Mouse (Mus musculus): ENCODE measurements around the gene Cacna1a.
"Not testable (repeated sequence)": the region's sequence is repeated elsewhere in the genome, so short reads cannot be mapped to it uniquely, and the experiment has no call there.

Gene Cacna1a

DNA sequence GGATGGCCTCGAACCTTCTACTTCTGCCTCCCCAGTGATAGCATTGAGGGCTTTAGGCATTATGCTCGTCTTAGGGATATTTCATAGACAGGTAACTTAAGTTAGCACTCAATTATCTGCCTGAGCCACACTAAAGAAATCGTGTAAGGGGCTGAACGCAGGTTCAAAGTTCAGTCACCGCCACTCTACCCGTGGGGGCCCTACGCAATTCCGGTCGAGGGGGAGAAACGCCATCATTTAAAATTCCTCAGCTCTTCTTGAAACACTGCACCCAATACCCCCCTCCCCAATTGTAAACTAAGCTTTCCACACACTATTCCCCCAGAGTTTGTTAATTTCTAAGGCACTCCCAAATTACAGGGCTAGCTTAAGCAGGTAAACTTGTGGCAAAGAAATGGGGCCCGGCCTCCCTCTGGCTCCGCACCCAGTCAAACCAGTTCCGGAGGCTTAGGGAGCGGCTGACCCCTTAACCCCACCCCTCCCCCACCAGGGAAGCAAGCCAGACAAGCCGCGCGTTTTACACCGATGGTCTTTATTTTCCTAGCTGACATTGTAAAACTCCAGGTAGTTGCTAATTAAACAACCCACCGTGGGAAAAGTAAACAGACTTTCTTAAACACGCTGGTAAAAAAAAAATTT lies 272.7 kb downstream of the Cacna1a start:
- in situ Hi-C loops (cut with MboI) = no loop called here

DNA sequence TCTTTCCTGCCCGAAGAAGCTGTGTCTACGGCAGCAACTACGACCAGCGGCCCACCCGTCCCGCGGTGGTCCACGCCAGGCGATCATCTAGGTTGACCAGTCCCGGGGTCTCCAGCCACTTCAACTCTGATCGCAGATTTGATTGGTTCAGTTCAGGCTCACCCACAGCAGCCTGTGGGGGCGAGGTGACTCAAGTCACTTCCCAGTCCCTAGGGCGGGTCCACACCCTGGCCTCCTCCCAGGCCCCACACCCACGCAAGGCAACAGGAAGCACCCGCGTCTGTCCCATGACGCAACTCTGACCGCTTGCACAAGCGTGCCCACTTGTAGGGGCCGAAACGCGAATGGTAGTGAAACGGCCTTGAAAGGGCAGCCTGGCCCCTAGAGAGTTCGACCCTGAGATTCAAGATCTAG lies 273.2 kb downstream of the Cacna1a start:
- in situ Hi-C loops (cut with MboI) = no loop called here

DNA sequence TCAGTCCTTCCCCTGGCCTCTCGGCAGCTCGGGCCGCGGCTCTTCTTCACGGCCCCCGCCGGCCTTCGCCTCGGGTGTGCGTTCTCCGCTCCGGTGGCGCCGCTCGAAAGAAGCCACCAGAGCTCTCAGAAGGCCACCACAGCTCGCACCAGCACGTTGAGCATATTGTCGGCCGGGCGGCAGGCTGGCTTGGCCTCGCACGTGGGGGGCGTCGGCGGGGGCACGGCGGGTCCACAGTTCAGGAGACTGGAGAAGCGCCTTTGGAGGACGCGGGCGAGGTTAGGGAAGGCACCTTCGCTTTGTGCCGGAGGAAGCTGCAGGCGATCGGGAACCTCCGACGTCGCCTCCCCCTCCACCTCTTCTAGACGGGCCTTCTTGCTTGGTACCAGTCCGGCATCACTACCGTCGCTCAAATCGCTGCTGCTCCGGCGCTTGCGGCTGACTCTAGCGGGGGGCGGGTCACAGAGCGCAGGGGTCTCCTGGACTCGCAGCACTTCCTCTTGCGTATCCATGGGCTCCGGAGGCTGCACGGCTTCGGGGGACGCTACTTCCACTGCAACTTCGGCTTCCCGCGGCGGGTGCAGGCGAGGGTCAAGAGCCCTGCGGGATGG lies 273.8 kb downstream of the Cacna1a start:
- in situ Hi-C loops (cut with MboI) = no loop called here

DNA sequence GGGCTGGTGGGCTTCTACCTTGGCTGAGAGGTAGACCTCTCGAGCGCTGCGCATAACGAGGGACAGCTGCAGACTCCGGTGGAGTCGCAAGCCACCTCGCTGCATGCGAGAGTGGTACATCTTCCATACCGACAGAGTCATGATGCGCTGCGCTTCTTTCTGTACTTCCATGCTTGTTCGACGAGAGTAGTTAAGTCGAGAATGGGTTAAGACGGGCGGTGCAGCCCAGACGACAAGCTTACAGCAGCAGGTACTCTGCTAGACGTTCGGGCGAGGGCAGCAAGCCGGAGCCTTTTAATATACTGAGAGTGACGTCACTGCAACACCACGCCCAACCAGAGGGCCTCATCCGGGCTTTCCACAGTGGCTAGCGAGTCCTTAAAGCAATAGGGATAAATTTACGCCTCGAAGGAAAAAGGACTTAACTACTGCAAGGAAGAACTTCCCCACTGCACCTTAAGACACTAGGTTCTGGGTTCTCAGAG lies 274.4 kb downstream of the Cacna1a start, which contains the start of gene Ier2:
Ier2 (minus strand) TSS at position 272 of the 485 bp plus-strand sequence.
- in situ Hi-C loops (cut with MboI) = no loop called here

DNA sequence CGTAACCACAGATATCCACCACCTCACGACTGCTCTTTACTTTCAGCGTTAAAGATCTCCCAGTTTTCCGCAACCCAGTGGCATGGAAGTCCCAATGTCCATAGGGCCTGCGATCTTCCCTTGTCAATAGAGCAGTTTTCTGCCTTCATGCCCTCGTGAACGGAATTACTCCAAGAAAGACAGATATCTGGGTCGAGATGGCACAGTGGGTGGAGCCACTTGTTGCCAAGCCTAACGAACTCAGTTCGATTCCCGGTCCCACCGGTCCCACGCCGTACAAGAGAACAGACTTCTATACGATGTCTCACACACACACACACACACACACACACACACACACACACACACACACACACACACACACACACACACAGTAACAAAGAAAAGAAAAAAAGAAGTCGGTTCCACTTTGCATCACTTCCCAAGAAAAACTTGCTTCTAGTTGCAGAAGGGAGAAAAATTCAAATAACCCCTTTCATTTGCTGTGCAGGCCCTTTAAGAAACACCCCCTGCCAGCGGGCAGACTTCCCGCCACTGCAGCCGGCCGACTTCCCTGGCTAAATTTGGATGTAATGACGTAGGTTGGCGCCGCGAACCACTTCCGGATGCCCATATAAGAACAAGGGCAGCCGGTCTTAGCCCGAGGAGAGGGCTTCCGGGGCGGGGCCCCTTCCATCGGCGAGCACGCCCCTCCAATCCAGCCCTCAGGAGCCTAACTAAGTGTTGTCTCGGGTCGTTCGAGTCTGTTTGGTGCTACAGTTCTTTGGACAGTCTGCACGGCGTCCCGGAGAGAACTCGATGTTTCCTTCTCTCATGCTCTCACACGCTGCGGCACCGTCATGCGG lies 275.5 kb downstream of the Cacna1a start:
- in situ Hi-C loops (cut with MboI) = no loop called here

DNA sequence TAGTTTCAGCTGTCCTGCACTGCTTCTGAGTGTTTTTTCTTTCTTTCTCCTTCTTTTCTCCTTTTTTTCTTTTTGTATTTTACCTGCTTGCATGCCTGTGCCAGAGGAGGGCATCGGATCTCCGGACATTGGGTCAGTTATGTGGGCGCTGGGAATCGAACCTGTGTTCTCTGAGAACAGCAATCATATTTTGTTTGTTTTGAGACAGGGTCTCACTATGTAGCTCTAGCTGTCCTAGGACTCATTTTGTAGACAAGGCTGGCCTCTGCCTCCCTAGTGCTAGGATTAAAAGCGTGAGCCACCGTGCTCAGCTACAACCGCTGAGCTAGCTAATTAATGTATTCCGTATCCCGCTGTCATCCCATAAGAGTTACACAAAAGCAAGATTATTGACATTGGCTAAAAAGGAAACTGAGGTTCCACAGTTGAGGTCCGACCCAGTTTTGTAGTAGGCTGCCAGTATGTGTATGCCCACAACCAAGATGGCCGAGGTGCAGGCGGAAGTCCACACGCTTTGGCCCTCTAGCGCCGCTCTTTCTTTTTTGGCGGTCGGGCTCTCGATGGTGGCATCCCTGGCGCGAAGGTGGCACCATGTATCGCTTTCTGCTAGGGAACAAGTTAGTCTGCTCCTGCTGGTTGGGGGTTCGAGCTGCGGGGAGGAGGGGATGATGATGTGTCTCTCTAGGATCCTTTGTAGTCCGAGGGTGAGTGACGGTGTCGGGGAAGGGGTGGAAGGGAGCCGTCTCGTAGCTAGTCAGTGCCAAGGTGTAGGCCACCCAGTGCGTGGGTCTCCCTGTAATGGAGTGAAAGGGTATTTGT lies 276.5 kb downstream of the Cacna1a start:
- in situ Hi-C loops (cut with MboI) = no loop called here

DNA sequence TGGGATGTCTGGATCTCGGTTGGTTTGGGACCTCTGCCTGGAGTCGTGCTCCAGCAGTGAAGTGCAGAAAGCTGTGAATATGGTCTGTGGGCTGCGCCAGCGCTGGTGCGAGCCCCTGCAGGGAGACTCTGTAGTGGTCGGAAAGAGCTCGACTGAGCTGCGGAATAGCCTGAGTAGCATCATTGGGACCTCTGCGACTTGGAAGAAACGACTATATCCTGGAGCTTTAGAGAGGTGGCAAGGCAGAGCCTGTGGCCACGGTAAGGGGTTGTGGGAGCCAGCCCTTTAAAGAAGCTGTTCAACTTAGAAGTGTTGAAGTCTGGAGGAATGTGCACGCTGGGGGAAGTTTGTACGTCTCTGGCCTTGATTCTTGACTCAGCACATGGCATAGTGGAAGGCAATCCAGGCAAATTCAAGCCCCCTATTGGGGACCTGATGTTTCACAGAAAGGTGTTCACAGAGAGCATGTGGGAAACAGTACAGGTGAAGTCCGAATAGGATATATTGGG lies 277.2 kb downstream of the Cacna1a start:
- in situ Hi-C loops (cut with MboI) = no loop called here

DNA sequence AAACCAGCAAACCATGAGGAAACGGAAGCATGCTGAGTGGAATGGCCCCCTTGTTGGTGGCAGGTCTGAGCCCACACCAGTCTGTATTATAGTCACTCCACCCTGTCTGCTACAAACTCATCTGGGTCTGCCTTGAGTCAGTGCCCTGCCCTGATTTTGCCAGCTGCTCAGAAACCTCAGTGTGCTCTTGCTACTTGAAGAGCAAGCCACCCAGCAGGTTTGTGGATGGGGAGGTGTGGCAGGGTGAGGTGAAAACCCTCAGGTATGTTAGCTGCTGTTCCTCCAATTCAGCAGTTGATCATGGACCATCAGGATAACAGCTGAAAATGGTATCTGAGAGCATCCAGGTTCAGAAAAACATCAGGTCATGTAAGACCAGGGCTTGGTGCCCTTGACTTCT lies 279.8 kb downstream of the Cacna1a start:
- in situ Hi-C loops (cut with MboI) = no loop called here

DNA sequence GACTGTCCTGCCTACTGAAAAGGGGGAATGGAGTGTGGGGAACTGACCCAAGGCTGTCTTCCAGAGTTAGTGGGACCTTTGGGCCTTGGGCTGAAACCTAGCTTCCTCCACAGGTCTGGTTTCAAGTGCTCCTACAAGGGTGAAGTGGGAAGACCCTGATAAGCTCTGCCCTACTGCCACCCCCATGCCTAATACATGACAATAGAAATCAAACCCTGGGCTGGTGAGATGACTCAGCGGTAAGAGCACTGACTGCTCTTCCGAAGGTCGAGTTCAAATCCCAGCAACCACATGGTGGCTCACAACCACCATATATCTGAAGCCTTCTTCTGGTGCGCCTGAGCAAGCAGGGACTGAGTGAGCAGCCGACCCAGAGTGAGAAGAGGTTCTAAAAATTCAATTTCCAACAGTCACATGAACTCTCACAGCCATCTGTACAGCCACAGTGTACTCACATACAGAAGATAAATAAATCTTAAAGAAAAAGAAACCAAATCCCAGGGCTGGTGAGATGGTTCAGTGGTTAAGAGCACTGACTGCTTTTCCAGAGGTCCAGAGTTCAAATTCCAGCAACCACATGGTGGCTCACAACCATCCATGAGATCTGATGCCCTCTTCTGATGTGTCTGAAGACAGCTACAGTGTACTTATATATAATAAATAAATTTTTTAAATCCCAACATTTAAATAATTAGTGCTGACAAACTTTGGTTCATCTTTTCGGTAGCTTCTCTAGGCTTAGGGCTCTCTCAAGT lies 280.7 kb downstream of the Cacna1a start:
- in situ Hi-C loops (cut with MboI) = no loop called here

DNA sequence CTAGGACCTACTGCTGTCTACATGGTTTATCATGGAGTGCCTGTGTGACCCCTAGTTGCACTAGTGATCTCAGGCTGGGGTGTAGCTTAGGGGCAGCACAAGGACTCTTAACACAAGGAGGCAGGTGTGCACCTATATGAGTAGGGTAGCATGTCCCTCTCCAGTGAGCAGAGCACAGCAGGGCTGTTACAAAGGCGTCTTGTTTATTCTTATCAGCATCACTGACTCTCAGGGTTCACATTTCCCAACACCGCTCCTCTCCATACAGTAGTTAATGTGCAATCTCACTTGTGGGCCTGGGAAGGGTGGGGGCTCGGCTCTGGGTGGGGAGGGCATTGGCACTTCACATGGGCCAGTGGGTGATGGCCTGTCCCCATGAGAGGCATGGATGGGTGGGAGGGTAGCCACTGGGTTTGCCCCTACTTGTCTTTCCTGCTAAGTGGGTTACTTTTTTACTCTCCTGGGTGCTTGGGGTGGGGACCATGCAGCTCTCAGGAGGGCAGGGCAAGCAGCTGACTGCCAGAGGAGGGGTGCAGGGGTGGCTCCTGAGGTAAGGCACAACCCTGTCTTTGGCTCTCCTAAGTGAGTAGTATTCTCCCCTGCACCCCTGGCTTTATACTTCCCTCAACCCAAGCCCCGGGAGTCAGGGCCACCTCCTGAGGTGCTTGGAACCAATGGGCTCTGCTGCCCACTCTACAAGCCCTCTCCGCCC lies 282.2 kb downstream of the Cacna1a start:
- in situ Hi-C loops (cut with MboI) = not testable (repeated sequence)

DNA sequence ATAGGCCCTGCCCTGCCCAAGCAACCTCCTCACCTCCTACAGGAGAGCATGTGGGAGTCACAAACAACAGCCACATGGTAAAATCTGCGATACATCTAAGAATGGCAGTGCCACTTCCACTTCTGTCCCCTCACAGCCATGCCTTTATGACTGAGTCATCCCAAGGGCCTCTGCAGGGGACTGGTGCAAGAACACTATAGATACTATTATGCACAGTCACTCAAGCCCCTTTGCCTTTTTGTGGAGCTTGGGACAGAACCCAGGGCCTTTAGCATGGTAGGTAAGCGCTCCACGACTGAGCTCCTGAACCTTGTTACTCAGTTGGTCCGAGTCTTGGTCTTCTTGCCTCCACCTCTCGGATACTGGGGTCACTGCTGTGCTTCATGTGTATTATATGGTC lies 289.1 kb downstream of the Cacna1a start:
- in situ Hi-C loops (cut with MboI) = no loop called here

DNA sequence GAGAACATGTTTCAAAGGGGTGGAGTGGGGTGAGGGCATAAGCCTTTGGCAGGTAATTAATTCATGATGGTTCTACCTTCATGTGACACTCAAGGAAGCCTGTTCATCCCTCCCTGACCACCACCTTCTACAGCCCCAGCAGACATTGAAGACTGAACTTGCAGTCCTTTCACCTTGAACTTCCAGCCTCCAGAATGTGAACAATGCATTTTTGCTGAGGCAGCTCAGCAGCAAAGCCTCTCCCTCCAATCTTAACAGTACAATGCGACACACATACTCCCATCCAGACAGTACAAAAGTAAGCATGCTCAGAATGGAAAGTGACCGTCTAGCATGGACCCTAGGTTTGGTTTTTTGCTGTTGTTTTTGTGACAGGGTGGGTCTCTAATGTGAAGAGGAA lies 293.2 kb downstream of the Cacna1a start:
- in situ Hi-C loops (cut with MboI) = no loop called here

DNA sequence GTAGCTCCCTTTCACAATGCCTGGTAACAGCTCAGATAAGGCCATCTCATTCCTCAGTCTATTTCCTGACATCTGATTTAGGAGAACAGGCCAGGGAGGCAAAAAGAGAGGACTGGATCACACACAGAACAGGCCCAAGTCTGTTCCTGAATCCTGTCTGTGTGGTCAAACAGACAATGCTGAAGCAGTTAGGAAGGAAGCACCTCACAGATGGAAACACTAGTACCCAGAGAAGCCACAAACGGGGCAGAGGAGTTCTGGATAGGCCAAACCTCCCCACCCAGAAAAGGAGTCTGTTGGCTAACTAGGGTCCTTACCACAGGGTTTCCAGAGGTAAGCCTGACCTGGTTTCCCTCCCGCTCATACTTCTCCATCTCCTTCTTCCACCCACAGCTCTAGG lies 294.0 kb downstream of the Cacna1a start:
- in situ Hi-C loops (cut with MboI) = no loop called here

DNA sequence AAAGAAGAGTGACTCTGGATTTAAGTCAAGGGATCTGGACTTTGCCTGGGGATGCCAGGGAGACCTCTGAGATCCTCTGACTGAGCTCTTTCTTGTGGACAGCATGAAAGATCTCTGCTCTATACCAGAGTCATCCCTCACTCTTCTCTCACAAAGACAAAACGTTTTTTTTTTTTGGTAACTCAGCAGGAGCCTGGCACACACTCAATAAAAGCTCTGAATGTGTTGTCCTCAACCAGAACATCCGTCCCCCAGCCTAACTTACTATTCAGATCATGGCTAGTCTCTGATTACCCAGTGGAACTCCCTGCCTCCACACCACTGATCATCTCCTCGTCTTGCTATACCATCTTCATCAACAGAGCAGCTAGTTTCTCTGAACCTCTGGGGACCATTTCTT lies 296.3 kb downstream of the Cacna1a start:
- in situ Hi-C loops (cut with MboI) = no loop called here

DNA sequence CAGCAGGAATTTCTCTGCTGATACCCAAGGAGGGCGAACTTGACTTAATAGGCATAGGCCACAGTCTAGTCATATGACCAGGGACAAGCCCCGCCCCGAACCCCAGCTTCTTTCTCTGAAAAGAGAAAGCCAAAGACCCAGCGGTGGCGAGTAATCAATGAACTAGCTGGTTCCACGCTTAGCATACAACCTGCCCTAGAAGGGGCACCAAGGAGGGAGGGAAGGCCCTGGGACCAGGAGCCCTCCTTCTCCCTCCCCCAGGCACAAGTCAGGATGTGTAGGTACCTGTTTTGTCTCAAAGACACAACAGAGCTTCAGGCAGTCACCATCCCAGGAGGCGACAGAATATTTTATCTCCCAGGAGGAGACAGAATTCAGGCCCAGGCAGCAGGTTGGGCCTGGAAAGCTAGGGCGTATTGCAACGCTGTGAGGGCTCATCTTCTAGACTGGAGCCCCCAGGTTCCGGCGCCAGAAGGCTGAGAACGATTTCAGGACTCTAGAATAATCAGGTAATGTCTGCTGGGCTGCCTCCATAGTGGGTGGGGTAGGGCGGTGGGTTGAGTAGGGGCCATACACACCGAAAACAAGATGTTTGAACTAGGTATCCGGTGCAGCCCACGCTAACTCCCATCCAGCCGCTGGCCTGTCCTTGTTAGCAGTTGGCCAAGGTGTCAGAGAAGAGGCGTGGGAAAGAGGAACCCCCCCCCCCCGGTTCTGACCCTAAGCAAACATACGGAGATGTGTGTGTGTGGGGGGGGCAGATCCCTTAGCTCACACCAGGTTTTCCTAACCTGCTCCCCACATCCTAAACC lies 298.2 kb downstream of the Cacna1a start, which contains the start of gene Trmt1:
Trmt1 (plus strand) TSS at position 117 of the 812 bp plus-strand sequence.
- in situ Hi-C loops (cut with MboI) = no loop called here

DNA sequence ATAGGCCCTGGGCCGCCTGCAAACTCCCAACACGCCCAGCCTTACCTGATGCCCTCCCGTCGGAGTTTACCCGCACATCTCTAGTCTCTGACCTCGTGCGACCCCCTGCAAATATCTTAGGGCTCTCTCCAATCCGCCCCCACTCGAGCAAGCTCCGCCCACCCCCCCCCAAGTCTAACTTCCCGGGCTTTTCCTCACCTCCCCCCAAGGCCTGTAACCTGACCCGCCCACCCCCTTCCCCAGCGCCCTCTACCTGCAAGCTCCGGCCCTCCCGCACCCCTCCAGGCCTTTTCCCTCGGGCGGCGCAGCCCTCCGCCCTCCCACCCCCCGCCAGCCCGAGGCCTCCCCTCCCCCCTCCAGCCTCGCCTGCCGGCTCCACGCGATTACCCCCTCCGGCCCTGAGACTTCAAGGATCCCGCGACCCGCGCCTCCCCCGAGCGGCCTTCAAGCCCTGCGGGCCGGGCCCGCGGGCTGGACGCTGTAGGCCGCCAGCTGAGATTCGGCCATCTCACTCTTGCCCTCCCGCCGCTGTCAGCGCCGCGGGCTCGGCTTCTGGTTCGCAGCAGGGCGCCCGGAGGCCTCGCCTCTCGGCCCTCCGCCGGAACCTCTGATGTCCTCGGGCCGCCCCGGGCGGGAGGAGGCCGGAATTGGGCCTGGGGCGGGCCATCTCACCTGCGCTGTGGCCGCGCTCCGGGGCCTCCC lies 298.9 kb downstream of the Cacna1a start:
- in situ Hi-C loops (cut with MboI) = no loop called here

DNA sequence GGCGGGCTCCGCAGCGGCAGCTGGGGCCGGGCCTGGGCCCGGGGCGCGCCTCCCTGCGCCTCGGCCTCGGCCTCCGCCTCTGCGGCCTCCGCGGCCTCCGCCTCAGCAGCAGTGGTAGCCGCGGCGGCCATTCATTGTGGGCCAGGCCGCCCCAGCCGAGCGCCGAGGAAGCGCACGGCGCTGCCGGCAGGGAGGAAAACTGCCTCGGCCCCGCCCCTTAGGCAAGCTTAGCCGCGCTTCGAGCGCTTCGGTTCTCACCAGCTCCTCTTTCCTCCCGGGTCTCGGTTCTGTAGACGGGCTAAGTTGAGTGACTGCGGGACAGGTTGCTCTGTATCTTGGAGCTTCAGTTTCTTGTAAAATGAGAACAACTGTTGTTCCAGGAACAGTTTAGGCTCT lies 299.5 kb downstream of the Cacna1a start, which contains the start of gene Nacc1:
Nacc1 (minus strand) TSS at position 158 of the 396 bp plus-strand sequence.
- in situ Hi-C loops (cut with MboI) = no loop called here

DNA sequence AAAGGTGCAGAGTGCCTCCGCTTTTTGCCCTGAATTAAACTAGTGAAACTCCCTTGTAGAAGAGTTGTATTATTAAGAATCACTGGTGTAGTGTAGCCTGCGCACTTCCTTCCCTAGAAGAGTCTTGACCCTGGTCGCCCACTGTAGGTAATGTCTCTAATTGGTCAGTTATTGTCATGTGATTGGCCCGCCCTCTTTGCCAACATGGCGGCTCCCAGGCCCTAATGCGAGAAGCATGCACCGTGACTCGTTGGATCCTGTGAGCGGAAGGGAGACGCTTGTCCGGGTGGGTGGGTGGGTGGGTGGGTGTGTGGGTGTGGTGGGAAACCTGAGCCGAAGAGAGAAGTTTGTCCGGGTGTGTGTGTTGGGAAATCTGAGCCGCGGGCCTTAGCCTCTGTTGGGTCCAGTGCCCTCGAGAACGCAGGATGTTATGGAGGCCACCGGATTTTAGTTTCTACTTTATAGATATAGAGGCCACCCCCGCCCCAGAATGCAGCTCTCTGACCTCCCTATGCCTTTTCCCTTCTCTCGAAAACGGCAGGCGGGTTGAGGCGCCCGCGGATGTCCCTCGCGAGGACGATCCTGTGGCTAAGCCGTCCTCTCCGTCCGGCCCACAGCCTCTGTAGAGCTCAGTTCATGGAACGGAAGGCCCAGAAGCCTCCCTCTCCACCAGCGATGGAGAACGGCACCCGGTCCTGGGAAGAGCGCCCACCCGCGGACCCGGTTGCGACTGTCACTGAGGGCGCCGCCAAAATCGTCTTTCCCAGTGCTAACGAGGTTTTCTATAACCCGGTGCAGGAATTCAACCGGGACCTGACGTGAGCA lies 301.1 kb downstream of the Cacna1a start:
- in situ Hi-C loops (cut with MboI) = no loop called here

All from mature B cell (primary cell).